Mouse (Mus musculus) CD8-positive naive resting alpha-beta T cell, adult 2 months (primary cell): Measurements from ENCODE around the gene Ctdnep1.

Experiments used
- DNase-seq, 2 experiments: peaks; one replicate each; pipeline ENCODE4 v3.0.0; 2022; ENCODE audit warnings: low read depth in 2 of 2, low spot score in 2 of 2

The Ctdnep1 gene

DNA sequence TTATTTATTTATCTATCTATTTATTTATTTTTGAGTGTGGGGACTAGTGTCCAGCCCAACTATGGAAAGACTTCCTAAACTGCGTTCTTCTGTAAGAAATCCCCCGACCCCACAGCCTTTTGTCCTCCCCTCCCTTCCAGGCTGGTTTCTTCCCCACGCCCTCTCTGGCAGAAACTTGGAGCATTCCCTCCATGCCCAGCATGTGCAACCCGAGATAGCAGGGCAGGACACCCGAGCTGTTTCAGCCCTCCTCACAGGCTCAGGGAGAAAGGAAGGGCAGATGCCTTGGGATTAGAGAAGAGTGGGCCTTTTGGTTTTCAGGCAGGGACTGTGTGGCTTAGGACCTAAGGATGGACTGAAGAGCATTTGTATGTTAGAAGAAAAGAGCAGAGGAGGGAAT lies 1.9 kb downstream of the Ctdnep1 start:
- no peak for DNase-seq

DNA sequence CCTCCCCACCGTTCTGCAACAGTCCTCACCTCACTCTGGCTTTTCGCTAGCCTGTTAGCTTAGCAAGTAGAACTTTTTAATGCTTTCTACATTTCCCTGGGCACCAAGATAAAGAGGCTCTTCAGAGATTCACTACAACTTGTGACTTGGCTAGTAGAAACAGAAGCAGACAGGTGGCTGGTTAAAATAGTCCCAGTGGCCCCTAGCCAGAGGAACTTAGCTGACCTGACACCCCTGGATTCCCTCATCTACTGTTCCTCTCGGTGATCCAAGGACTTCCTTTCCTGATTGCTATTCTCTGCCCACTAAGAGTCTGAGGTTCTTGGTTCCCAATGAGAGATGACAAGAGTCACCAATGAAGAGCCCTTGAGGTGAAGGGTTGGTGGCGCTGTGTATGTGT lies 2.4 kb downstream of the Ctdnep1 start:
- DNase-seq, result no peak

DNA sequence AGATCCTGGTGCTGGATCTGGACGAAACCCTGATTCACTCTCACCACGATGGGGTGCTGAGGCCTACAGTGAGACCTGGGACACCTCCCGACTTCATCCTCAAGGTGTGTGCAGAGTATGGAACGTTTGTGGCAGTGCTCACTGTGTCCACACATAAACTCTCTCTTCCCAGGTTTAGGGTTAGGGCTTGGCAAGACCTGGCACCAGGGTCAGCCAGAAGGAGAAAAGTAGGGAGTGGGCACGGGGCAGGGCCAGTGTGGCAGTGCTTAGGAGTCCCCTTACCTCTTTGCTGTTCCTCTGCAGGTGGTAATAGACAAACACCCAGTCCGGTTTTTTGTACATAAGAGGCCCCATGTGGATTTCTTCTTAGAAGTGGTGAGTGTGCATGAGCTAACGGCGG lies 3.5 kb downstream of the Ctdnep1 start:
- no peak for DNase-seq

DNA sequence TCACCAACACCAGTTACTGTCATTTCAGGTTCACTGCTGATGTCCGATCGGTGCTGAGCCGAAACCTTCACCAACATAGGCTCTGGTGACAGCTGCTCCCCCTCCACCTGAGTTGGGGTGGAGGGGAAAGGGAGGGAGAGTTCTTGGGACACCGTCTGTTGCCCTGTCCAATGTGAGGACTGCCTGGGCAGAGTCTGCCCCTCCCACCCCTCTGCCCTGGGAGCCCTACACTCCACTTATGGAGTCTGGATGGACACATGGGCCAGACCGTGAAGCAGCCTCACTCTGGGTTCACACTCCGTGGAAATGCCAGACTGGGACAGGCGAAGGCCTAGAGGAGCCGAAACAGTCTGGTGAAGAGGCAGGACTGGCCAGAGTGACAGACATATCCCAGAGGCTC lies 9.0 kb downstream of the Ctdnep1 start:
- DNase-seq, result no peak

DNA sequence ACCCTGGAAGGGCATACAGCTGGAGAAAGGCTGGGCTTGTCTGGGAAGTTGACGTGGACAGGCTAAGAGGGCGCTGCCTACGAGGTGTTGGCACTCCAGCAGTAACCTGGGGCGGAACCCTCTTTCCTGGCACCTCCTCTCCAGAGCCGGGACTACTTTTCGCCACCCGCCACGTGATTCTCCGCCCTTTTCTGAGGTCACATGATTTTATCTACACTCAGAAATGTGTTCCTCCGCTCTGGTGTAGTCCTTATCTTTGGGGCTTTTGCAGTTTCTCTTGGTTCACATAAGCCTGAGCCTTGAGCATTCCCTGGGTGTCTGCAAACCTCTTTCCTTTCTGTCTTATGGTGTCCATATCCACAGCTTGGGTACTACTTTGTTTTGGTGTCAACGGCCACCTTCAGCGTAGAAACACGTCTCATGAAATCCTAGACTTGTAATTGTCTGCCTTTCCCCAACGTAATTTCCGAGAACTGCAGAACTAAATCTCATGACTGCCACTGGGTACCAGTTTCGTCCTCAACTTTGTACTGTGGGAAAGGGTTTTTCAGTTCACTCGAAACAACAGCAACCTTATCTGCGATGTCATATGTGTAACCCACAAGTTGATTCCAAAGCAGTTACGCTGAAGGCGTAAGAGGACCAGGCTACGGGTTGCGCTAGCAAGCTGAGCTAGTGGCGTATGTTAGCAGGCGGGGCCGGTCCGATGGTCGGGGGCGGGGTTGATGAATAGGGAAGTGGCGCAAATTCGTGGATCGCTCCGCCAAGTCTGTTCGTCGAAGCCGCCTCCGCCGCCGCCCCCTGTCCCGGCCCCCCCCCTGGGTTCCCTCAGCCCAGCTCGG lies 10.1 kb downstream of the Ctdnep1 start, which contains the start of gene Gabarap:
Gabarap (plus strand) TSS at position 294 of the 842 bp plus-strand sequence.
- peak; percentile 89 to 95 for DNase-seq

- DNase-seq, result no peak
Measured at GRCm38 (mm10) chr11:69991711-69992110, 10.8 kb downstream of the Ctdnep1 start.

DNA sequence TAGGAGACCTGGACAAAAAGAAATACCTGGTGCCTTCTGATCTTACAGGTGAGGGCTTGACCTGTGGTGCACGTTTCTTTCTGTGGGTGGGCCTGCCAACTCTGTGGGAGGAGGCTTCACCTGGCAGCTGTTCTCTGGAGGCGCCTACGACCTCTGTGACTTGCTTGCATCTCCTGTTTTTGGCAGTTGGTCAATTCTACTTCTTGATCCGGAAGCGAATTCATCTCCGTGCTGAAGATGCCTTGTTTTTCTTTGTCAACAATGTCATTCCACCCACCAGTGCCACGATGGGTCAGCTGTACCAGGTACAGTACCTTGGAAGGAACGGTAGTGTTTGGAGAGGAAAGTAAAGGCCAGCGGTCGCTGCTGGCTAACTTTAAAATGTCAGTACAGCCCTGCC lies 11.4 kb downstream of the Ctdnep1 start:
- no peak for DNase-seq

GRCm38 (mm10) chr11:69992932-69993331 lies 12.0 kb downstream of the Ctdnep1 start:
- no peak for DNase-seq

- no peak for DNase-seq
Measured at GRCm38 (mm10) chr11:69994401-69995090, 13.6 kb downstream of the Ctdnep1 start.

DNA sequence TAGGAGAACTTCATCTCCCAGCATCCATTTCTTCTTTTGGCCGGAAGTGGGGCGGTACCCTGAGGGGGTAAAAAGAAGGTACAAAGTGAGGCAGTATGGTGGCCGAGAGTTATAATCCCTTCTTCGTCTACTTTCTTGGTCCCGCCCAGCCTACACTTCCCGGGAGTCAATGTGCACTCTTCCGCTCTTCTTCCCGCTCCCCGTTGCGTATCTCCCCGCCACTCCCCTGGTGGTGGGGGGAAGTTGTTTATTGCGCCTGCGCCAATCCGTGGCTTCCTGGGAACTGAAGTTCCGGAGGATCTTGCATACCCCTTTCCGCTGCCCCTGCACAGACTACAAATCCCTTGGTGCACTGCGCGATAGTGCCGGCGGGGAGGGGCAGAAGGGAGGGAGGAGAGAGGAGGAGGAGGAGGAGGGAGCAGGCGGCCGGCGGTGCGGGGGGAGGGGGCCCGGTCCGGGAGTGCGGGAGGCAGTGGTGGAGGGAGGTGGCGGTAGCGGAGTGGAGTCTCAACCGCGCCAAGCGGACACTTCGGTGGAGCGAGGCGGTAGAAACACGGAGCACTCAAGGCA lies 14.5 kb downstream of the Ctdnep1 start, which contains the start of gene Phf23:
Phf23 (plus strand) TSS at position 387 of the 570 bp plus-strand sequence.
- DNase-seq, result peak; percentile 96 to 97

DNA sequence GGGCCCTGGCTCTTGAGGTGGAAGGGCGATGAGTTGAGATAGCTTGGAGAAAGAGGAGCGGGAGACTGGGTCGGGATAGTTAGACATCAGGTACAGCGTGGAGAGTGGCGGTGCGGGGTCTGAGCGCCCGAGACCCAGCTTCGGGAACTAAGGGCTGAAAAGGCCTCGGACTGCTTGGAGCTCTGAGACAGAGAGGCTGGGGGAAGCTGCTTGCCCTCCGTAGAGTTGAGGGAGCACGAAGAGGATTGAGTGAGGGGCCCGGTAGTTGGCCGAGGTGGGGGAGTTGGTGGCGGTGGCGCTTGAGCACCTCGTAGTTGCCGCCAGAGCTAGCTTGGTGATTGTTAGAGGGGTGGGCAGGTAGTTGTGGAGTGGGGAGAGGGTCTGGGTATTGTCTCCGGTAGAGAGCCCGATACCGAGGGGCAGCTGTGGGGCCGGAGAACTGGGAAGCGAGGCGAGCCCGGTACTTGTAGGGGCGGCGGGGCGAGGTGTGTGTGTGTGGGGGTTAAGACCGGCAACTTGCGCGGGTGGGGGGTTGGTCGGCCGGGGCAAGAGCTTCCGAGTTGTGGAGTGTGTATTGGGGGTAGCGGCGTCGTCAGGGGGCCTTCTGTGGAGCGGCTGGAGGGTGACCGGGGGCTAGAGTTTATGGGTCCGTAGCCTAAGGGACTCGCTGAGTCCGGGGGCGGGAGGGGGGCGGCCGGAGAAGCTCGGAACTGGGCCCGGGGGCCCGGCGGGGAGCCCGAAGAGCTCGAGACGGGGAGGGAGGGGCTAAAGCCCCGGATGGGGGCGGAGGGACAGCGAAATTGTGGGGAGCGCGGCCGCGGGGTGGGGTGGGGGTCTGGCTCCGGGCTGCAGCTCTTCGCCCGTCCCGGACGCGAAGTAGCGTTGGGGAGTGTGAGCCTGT lies 15.5 kb downstream of the Ctdnep1 start:
- peak; percentile 32 to 44 for DNase-seq

DNA sequence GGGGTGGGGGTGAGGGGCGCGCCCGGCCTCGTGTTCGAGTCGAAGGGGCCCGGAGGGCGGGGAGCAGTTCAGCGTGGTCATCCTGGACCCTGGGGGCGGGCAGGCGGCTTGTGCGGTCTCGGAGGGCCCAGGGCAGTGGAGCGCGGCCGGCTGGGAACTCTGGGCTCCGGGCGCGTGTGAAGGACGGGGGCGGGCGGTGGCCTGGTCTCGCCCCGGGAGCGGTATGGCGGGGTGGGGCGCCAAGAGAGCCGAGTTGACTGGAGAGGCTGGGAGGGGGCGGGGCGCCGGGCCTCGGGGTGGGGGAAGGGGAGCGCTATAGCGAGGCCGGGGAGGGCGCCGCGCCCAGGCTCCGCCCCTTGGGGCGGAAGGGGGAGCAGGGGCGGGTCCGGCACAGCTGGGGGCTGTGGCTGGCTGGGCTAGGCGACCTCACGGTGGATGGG lies 16.1 kb downstream of the Ctdnep1 start:
- peak; percentile 66 to 71 for DNase-seq

- DNase-seq, result no peak
Measured at GRCm38 (mm10) chr11:69998567-69999491, 17.9 kb downstream of the Ctdnep1 start.

DNA sequence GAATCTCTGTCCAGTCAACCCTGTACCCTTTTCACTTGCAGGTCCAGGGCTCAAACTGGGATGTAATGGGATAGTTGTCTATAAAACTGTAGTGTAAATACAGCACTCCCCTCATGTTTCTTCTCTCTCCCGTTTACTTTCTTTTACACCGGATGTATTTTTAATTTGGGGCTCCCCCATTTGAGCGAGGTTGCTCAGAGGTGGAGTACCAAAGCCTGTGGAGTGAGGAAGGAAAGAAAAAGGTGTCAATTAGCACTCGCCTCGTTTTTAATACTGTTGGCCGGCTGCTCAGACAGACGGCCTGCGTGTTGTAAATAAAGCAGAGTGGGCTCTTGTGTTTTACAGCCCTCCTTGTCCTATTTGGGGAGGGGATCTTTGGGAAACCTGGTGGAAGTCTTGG lies 18.7 kb downstream of the Ctdnep1 start:
- no peak for DNase-seq

DNA sequence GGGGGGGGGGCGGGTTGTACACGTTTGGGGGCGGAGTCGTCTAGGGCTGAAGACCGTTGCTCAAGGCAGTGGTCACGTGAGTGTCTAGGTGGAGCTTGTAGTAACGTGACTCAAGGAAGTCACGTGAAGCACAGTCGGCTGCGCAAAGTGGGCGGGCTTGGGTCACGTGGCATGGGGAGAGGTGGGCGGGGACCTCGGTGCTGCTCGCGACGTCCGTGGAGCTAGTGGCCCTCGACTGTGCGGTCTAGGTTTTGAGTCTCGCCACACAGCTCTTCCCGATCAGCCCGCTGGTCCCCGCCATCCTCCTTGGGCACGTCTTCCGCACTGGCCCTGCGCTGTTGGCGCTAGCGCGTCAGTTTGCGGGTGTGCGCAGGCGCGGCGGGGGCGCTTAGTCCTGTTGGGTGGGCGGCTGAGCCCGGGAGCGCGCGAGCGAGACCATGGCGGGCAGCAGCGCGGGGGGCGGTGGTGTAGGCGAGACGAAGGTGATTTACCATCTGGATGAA lies 19.5 kb downstream of the Ctdnep1 start, which contains the start of gene Dvl2:
Dvl2 (plus strand) TSS at position 200 of the 503 bp plus-strand sequence.
- peak; percentile 69 to 81 for DNase-seq

- DNase-seq, result no peak
Measured at GRCm38 (mm10) chr11:70001159-70001558, 20.2 kb downstream of the Ctdnep1 start.

GRCm38 (mm10) chr11:70001865-70002264 lies 20.9 kb downstream of the Ctdnep1 start:
- peak; percentile 52 to 73 for DNase-seq

GRCm38 (mm10) chr11:70002471-70002870 lies 21.5 kb downstream of the Ctdnep1 start:
- DNase-seq, result no peak

DNA sequence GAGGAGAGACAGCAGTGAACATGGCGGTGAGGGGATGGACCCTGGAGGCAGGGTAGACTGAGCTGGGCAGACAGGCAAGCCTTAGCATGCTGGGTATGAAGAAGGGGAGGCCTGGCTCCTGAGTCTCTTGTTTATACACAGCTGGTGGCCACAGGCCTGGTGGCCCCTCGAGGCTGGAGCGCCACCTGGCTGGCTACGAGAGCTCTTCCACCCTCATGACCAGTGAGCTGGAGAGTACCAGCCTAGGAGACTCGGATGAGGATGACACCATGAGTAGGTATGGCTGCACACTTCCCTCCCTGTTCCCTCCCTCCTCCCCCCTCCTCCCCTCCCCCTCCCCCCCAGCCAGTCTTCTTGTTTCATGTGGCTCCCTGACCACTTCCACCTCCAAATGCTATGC lies 24.6 kb downstream of the Ctdnep1 start:
- peak; percentile 55 to 60 for DNase-seq
